Mouse (Mus musculus) lung, embryonic 16.5 days (tissue): ENCODE measurements around the gene Dguok. TPM values are rescaled to one million over a fixed set of nuclear protein-coding genes. Genes with fewer than 3 reads are reported as not detected.

Experiments
- ATAC-seq: fragments of 200-750 bp; cut with Nextera tagmentation; 2 replicates; pipeline ENCODE4 v1.8.0; 2017; ENCODE audit warnings: low read depth, mild to moderate bottlenecking, moderate library complexity
- H3K27ac ChIP-seq: fragments of 300-500 bp; sonication (generic); 2 replicates; pipeline ENCODE4 v1.5.1; 2014; ENCODE audit warnings: mild to moderate bottlenecking, control low read depth, low read length
- H3K27me3 ChIP-seq: fragments of 300-500 bp; sonication (generic); 2 replicates; pipeline ENCODE4 v1.6.1; 2014; ENCODE audit warnings: low read depth, low read length, mixed read lengths; ENCODE audit not compliant: control insufficient read depth, insufficient read depth
- H3K36me3 ChIP-seq: fragments of 300-500 bp; sonication (generic); 2 replicates; pipeline ENCODE4 v1.6.1; 2014; ENCODE audit warnings: low read length; ENCODE audit not compliant: control insufficient read depth, insufficient read depth
- H3K4me1 ChIP-seq: fragments of 300-500 bp; sonication (generic); replicated peaks from 2 replicates; pipeline ENCODE4 v1.6.1; 2014; ENCODE audit warnings: low read length, mixed read lengths; ENCODE audit not compliant: control insufficient read depth, insufficient read depth
- H3K4me2 ChIP-seq: fragments of 300-500 bp; sonication (generic); 2 replicates; pipeline ENCODE4 v1.6.1; 2014; ENCODE audit warnings: low read depth, low read length, control low read depth
- H3K4me3 ChIP-seq: fragments of 300-500 bp; sonication (generic); 2 replicates; pipeline ENCODE4 v1.5.1; 2014; ENCODE audit warnings: mild to moderate bottlenecking, low read length, control low read depth
- H3K9ac ChIP-seq: fragments of 300-500 bp; sonication (generic); 2 replicates; pipeline ENCODE4 v1.6.1; 2014; ENCODE audit warnings: low read length, control low read depth
- H3K9me3 ChIP-seq: fragments of 300-500 bp; sonication (generic); 2 replicates; pipeline ENCODE4 v1.6.1; 2016; ENCODE audit warnings: low read length; ENCODE audit not compliant: control insufficient read depth
- WGBS: fragments of 180-500 bp; shearing (Covaris S2); extraction: QIAGEN DNeasy Blood & Tissue Kit; methylation state at CpG from one replicate; pipeline ENCODE4 v1.1.7; 2014; 5-methylcytosine and 5-hydroxymethylcytosine counted together
- polyA plus RNA-seq: library from polyadenylated mRNA; unstranded; fragments of >200 nt; fragmentation: Nextera tagmentation; extraction: Ambion mirVana; gene quantifications from 2 replicates; pipeline ENCODE4 v1.2.1, GENCODE M21; 2015

The Dguok gene
- polyA plus RNA-seq, 1 experiment from 2014 or later: 78.3 TPM

DNA sequence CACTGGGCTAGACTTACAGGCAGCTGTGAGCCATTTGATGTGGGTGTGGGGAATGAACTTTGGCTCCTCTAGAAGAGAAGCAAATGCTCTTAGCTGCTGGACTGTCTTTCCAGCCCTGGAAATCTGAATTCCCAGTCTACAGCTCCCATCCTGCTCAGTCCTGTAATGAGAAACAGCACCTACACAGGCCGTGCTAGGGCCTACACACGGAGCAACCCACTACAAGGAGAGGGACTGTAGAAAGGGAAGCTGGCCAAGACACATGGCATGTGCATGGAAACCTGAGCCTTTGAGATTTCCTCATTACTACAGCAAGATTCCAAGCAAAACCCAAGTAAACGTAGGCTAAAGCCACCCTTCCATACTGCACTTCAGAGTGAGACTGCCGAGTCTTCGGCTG is 18.6 kb downstream of the Dguok start:
- H3K4me3 ChIP-seq: no peak overlapping the region
- H3K36me3 ChIP-seq: peaks cover 7% of the 10 kb centered on the region; the same call in 1 of the 2 replicates
- no peaks in the 10 kb centered on the region for H3K27me3 ChIP-seq
- H3K4me1 ChIP-seq: peaks cover 3% of the 10 kb centered on the region; the same call in 1 of the 2 replicates
- no peak overlapping the region for H3K27ac ChIP-seq
- WGBS: 84% methylated on average over 5 of the region's 5 CpGs
- no peak overlapping the region for H3K9ac ChIP-seq
- no peak overlapping the region for H3K4me2 ChIP-seq
- no peaks in the 10 kb centered on the region for H3K9me3 ChIP-seq
- ATAC-seq: no peak

DNA sequence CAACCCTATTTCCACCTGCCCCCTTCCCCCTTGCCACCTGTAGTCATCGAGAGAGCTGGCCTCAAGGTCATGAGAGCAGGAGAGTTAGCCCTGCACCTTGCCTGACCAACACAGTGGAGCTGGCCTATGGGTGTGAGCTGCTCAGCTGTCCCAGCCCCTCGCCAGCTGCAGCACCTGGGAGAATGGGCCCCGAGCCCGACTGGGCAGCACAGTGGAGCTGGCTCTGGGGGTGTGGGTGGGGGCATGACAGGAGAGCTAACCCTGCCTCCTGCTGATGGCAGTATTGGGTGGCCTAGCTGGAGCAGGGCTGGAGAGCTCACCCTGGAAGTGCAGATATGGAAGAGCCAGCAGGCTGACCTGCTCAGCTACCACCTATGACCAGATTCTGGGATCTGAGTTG is 19.5 kb downstream of the Dguok start:
- 91% methylated on average over 4 of the region's 4 CpGs for WGBS
- peaks cover 7% of the 10 kb centered on the region; the same call in 1 of the 2 replicates for H3K36me3 ChIP-seq

DNA sequence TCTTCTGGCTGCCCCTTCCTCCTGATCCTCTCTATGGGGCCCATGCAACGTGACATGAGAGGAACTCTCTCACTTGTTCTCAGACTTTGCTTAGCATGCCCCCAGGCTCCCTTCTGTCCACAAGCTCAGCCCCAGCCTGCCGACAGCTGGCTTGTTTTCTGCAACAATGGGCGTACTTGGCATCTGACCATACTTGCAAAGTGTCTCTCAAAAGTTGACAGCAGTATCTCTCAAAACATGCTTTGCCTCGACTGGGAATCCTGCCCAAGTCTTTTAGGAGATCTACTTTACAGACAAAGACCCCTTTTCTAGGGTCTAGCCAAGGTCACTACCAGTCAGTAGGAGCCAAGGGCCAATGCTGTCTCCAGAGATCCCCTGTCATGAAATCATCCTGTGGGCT is 20.9 kb downstream of the Dguok start:
- H3K4me3 ChIP-seq: no peak overlapping the region
- peaks cover 15% of the 10 kb centered on the region; the same call in 1 of the 2 replicates for H3K36me3 ChIP-seq

More for the DNA sequence above, 19.5 kb downstream of the Dguok start:
- no peak for ATAC-seq
- Histone ChIP-seq H3K4me1 (peaks cover 12% of the 10 kb centered on the region), H3K9me3 (no peaks in the 10 kb centered on the region), H3K9ac (no peak overlapping the region), H3K27ac (no peak overlapping the region), H3K4me2 (no peak overlapping the region), H3K27me3 (no peaks in the 10 kb centered on the region), H3K4me3 (no peak overlapping the region)

DNA sequence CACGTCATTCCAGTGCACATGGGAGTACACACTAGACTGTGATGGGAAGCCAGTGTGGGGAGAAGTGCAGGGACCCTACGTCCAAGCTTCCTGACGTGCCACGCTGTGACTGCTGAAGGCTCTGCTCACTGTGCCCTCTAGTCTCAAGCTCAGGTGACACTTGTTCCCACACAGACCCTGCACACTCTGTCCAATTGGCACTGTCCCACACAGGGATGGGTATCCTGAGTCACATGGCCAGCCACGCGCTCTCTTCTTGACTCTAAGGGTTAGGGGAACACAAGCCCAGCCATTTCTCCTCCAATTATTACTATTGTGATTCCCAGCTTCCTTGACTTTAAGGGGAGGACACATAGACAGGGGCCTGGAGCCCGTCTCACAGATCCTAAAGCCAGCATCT is 23.0 kb downstream of the Dguok start:
- WGBS: 94% methylated on average over 7 of the region's 7 CpGs
- no peak overlapping the region for H3K9ac ChIP-seq
- H3K27ac ChIP-seq: no peak overlapping the region
- H3K4me3 ChIP-seq: no peak overlapping the region
- no peak overlapping the region for H3K4me2 ChIP-seq
- H3K9me3 ChIP-seq: no peaks in the 10 kb centered on the region
- peaks cover 19% of the 10 kb centered on the region for H3K4me1 ChIP-seq
- peaks cover 25% of the 10 kb centered on the region for H3K36me3 ChIP-seq
- H3K27me3 ChIP-seq: no peaks in the 10 kb centered on the region
- ATAC-seq: no peak

More for the DNA sequence above, 20.9 kb downstream of the Dguok start:
- Histone ChIP-seq H3K9ac (no peak overlapping the region), H3K9me3 (no peaks in the 10 kb centered on the region), H3K27me3 (no peaks in the 10 kb centered on the region), H3K4me1 (peaks cover 19% of the 10 kb centered on the region), H3K4me2 (no peak overlapping the region), H3K27ac (peak overlapping the region; percentile 78)
- WGBS: 54% methylated on average over 4 of the region's 4 CpGs
- peak; percentile 91 for ATAC-seq

DNA sequence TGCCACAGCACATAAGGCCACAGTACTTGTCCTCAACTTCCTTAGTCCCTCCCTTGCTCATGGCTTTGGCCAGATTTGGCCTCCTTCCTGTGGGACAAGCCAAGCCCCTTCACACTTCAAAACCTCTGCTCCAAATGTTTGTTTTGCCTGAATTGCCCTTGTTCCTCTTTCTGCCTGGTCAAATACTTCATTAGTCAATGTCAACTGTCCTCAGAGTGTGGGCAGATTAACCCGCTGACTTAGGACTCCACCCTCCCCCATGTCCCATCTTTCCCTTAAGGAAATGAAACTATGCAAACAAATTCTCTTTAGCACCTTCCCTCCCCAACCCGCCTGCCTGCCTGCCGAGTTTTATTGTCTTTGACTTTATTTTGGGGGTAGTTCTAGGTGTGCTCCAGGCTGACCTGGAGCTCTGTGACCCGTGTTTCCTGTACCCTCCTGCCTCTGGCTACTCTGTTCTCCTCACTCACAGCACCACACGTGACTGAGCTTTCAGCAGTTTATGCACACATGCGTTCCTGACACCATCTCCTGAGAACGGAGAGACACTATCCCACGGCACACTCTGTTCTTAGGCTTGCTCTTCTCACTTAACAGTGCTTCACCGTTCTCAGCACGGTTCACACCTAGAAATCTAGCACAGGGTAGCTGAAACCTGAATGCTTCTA is 24.2 kb downstream of the Dguok start:
- no peak overlapping the region for H3K4me3 ChIP-seq
- ATAC-seq: peak; percentile 72
- WGBS: 23% methylated on average over 10 of the region's 10 CpGs
- H3K27me3 ChIP-seq: no peaks in the 10 kb centered on the region
- H3K36me3 ChIP-seq: peaks cover 25% of the 10 kb centered on the region
- peak overlapping the region; percentile 74 for H3K27ac ChIP-seq
- H3K9me3 ChIP-seq: no peaks in the 10 kb centered on the region
- no peak overlapping the region for H3K4me2 ChIP-seq
- H3K9ac ChIP-seq: no peak overlapping the region
- H3K4me1 ChIP-seq: peaks cover 19% of the 10 kb centered on the region

DNA sequence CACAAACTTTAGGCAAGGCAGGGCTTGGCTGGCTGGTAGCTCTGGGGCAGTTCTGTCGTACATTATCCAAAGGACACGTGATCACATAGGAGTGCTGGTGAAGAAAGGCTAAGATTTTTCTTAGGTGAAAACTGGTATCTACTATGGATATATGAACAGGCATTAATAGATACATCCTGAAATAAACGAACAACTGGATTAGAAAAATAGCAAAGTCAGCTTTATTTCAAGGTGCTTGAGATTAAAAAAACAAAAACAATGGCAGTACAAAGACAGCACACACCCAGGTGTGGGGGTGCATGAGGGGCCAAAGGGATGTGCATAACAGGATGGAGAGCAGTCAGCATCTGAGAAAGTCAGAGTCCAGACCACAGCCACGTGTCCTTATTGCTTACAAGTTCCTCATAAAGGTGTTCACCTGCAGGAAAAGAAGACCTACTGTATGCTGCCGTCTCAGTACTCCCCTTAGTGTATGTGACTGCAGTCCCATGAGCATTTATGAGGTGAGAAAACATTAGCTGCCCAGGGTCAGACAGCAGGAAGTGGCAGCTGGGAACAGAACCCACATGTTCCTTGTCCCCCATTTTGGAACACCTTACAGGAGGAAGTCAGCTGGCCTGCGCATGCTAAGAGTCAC is 26.6 kb downstream of the Dguok start:
- 82% methylated on average over 6 of the region's 6 CpGs for WGBS
- Histone ChIP-seq H3K4me1 (peaks cover 16% of the 10 kb centered on the region), H3K27ac (no peak overlapping the region), H3K9ac (no peak overlapping the region), H3K27me3 (no peaks in the 10 kb centered on the region), H3K4me3 (no peak overlapping the region), H3K36me3 (peaks cover 23% of the 10 kb centered on the region), H3K4me2 (no peak overlapping the region), H3K9me3 (no peaks in the 10 kb centered on the region)
- no peak for ATAC-seq

DNA sequence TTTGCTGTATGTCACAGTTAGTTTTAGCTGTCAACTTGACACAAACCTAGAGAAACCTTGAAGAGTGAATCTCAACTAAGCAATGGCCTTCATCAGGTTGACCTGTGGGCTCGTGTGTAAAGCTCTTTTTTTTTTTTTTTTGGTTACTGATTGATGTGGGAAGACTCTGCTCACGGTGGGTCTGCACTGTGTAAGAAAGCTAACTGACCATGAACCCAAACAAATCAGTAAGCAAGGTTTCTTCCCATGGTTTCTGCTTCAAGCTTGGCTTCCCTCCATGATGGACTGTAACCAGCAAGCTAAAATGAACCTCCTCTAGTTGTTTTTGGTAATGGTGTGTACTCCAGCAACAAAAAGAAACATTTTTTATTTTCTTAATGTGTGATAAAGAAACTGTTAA is 27.6 kb downstream of the Dguok start:
- H3K27ac ChIP-seq: no peak overlapping the region
- peaks cover 21% of the 10 kb centered on the region for H3K36me3 ChIP-seq

DNA sequence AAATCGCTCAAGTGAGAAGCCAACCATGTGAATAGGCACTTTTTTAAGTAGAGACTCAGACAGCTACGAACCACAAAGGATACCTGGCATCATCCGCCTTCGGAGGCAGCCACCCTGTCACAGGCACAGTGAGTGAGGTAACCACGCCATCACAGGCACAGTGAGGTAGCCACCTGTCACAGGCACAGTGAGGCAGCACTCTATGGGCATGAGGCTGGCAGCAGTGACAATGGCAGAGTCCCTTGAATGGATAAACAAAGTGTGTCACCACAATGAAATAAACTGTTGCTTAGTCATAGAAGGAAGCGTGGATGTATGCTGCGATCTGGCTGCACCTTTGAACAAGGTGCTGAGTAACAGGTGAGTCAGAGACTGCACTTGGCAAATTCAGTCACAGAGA is 28.1 kb downstream of the Dguok start:
- Histone ChIP-seq H3K4me1 (peaks cover 16% of the 10 kb centered on the region), H3K4me3 (no peak overlapping the region), H3K27ac (no peak overlapping the region), H3K27me3 (no peaks in the 10 kb centered on the region), H3K9me3 (no peaks in the 10 kb centered on the region), H3K4me2 (no peak overlapping the region), H3K9ac (no peak overlapping the region), H3K36me3 (peaks cover 21% of the 10 kb centered on the region)
- ATAC-seq: no peak
- 94% methylated on average over 7 of the region's 7 CpGs for WGBS

More for the DNA sequence above, 27.6 kb downstream of the Dguok start:
- H3K27me3 ChIP-seq: no peaks in the 10 kb centered on the region
- no peak overlapping the region for H3K9ac ChIP-seq
- WGBS: 58% methylated on average over 2 of the region's 2 CpGs
- no peak overlapping the region for H3K4me3 ChIP-seq
- ATAC-seq: no peak
- H3K9me3 ChIP-seq: no peaks in the 10 kb centered on the region
- H3K4me2 ChIP-seq: no peak overlapping the region
- peaks cover 16% of the 10 kb centered on the region for H3K4me1 ChIP-seq

DNA sequence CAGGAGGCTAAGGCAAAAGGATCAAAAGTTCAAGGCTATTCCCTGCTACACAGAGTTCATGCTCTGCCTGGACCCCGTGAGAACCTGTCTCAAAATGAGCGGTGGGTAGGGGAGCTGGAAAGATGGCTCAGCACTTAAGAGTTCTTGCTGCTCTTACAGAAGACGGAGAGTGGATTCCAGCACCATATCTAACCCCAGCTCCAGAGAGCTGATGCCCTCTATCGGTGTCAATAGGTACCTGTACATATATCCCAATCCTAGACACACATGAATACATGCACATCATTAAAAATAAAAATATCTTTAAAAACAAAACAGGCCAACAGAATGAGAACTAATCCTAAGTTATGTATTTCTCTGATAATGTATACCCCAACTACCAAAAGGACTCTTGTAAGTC is 28.6 kb downstream of the Dguok start:
- 53% methylated on average over 4 of the region's 4 CpGs for WGBS
- H3K36me3 ChIP-seq: peaks cover 21% of the 10 kb centered on the region
- H3K4me2 ChIP-seq: no peak overlapping the region
- no peak overlapping the region for H3K4me3 ChIP-seq
- H3K9me3 ChIP-seq: no peaks in the 10 kb centered on the region
- peaks cover 16% of the 10 kb centered on the region for H3K4me1 ChIP-seq
- H3K9ac ChIP-seq: no peak overlapping the region
- H3K27me3 ChIP-seq: no peaks in the 10 kb centered on the region
- H3K27ac ChIP-seq: no peak overlapping the region
- ATAC-seq: no peak
